In the genomic region with DNA sequence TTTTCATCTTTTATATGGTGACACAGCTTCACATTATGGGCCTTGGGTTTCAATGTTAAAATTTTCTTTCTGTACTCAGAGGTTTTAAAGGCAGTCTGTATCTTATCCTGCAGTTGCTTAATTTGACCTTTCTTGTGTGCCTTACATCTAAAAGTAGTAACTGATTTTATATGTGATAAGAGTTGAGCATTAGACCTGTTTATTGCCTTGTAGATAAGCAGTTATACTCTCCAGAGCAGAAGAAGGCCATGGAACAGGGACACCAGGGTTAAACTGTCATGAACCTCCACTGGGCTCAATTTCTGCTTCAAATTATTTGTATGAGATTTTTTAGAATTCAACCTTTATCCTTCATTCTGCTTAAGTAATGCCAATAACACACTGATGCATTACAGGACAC, we compare ENCODE assay signal across 25 mouse cellular contexts. TPM values are rescaled to one million over a fixed set of nuclear protein-coding genes. Genes with fewer than 3 reads are reported as not detected.
"Had no signal": no experiment of that assay in that cellular context is flagged by ENCODE, and none has a peak within 500 bp of the region (broad histone marks: within the 10 kb centered on the region; RNA-seq: fewer than 3 reads in every experiment).

No protein-coding gene starts in this region.

- H3K4me2 ChIP-seq: lung, embryonic 14.5 days; midbrain, embryonic 12.5 days; neural tube, embryonic 13.5 days; neural tube, embryonic 15.5 days had no signal

- H3K36me3 ChIP-seq: midbrain, embryonic 10.5 days; midbrain, embryonic 12.5 days; neural tube, embryonic 13.5 days; neural tube, embryonic 15.5 days had no signal

- H3K9me3 ChIP-seq: midbrain, embryonic 10.5 days; midbrain, embryonic 12.5 days; neural tube, embryonic 13.5 days; neural tube, embryonic 15.5 days had no signal

- ATAC-seq: midbrain, embryonic 16.5 days had no signal

- H3K27ac ChIP-seq: midbrain, embryonic 10.5 days; midbrain, embryonic 12.5 days; neural tube, embryonic 13.5 days; neural tube, embryonic 15.5 days had no signal

- H3K4me1 ChIP-seq: neural tube, embryonic 13.5 days; neural tube, embryonic 15.5 days had no signal

- H3K9ac ChIP-seq: lung, embryonic 14.5 days; midbrain, embryonic 12.5 days; neural tube, embryonic 13.5 days; neural tube, embryonic 15.5 days had no signal

- H3K27me3 ChIP-seq: midbrain, embryonic 12.5 days; neural tube, embryonic 13.5 days; neural tube, embryonic 15.5 days had no signal

- DNase-seq: lung, adult 18-20 months; lung, embryonic 14.5 days; lung, postnatal 10 days; lung, postnatal 4 days; midbrain, embryonic 14.5 days; retina, postnatal 1 day; right cerebral cortex, adult 18-20 months; right cerebral cortex, postnatal 25 days; spleen, adult 18-20 months; thymus, adult 18-20 months; thymus, postnatal 14 days; thymus, postnatal 36 days had no signal

- H3K4me3 ChIP-seq: midbrain, embryonic 10.5 days; midbrain, embryonic 12.5 days; myocyte; neural tube, embryonic 13.5 days; neural tube, embryonic 15.5 days had no signal

RNA-seq across cellular contexts. Expression of gene Slc15a5, which starts 24.8 kb away (rescaled TPM):
- total RNA-seq: megakaryocyte, adult 5-6 weeks; megakaryocyte-erythroid progenitor cell, adult 5-6 weeks had no signal
- polyA plus RNA-seq: liver, embryonic 16.5 days; lung, embryonic 14.5 days; lung, embryonic 16.5 days; midbrain, embryonic 10.5 days; midbrain, embryonic 12.5 days; myocyte; neural tube, embryonic 11.5 days; stomach, embryonic 14.5 days; stomach, embryonic 16.5 days had no signal
